Mouse (Mus musculus): Measurements from ENCODE around the gene Actb. TPM values are rescaled to one million over a fixed set of nuclear protein-coding genes. Genes with fewer than 3 reads are reported as not detected.
A peak's percentile ranks its signal among the peaks of the same experiment; 100 is the strongest.

Actb gene
- polyA plus RNA-seq, 1 experiment, result 2,511 TPM

DNA sequence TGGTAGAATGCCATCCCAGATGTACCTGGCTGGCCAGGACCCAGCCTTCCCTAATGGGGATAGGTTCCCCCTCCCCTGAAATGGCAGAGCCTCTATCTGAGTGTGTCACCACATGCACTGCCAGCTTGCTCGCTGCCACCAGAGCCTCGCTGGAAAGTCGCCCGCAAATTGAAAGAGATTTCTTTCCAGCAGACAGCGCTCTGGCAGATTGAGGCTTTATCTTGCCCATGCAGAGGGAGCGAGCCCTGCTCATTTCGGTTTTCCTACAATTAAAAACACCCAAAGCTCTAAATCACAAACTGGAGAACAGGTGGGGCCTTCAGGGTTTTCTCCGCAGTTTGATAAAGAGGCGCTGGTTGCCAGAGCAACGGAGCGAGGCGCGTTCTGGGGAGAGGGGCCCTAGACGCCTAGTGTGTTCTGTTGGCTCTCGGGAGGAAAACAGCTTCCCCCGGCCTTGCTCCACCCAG is 48.8 kb downstream of the Actb start:
- no peaks in the 10 kb centered on the region for H3K4me1 ChIP-seq (ENCODE audit: control insufficient read depth, insufficient read depth, low read length)
- H3K36me3 ChIP-seq (ENCODE audit: control insufficient read depth, insufficient read depth, low read length), result no peaks in the 10 kb centered on the region
- H3K4me3 ChIP-seq (ENCODE audit: insufficient read depth, low read depth, low read length), result no peak overlapping the region
- H3K27ac ChIP-seq (ENCODE audit: insufficient read depth, low read depth, low read length), result no peak overlapping the region
- TF ChIP-seq POLR2A (IDR thresholded peaks at IDR 0.05; ENCODE audit: low read depth, low read length), result no peak
- TF ChIP-seq CTCF (conservative IDR thresholded peaks at IDR 0.05; ENCODE audit: insufficient read depth, insufficient read length, low read depth, low read length), result no peak
- DNase-seq, result no peak
- WGBS, result 72% methylated on average over 16 of the region's 16 CpGs
- no peaks in the 10 kb centered on the region for H3K27me3 ChIP-seq (replicated peaks; ENCODE audit: control insufficient read depth, insufficient read depth, low read length)

GRCm38 (mm10) chr5:142856408-142856807 is 50.1 kb downstream of the Actb start:
- no peak for DNase-seq
- TF ChIP-seq CTCF (conservative IDR thresholded peaks at IDR 0.05; ENCODE audit: insufficient read depth, insufficient read length, low read depth, low read length) (0 out of 2 replicates have a peak, but pooled peaks have one; percentile 6), POLR2A (IDR thresholded peaks at IDR 0.05; ENCODE audit: low read depth, low read length) (no peak)
- H3K4me3 ChIP-seq (ENCODE audit: insufficient read depth, low read depth, low read length), result no peak overlapping the region
- WGBS, result 86% methylated on average over 4 of the region's 4 CpGs
- no peak overlapping the region for H3K27ac ChIP-seq (ENCODE audit: insufficient read depth, low read depth, low read length)
- H3K4me1 ChIP-seq (ENCODE audit: control insufficient read depth, insufficient read depth, low read length), result no peaks in the 10 kb centered on the region
- no peaks in the 10 kb centered on the region for H3K36me3 ChIP-seq (ENCODE audit: control insufficient read depth, insufficient read depth, low read length)
- no peaks in the 10 kb centered on the region for H3K27me3 ChIP-seq (replicated peaks; ENCODE audit: control insufficient read depth, insufficient read depth, low read length)

- 85% methylated on average over 10 of the region's 10 CpGs for WGBS
- no peak for TF ChIP-seq POLR2A (IDR thresholded peaks at IDR 0.05; ENCODE audit: low read depth, low read length)
- peak; percentile 63 for TF ChIP-seq CTCF (conservative IDR thresholded peaks at IDR 0.05; ENCODE audit: insufficient read depth, insufficient read length, low read depth, low read length)
- peak; percentile 46 for DNase-seq
Observed at GRCm38 (mm10) chr5:142854877-142855276, 51.7 kb downstream of the Actb start.

DNA sequence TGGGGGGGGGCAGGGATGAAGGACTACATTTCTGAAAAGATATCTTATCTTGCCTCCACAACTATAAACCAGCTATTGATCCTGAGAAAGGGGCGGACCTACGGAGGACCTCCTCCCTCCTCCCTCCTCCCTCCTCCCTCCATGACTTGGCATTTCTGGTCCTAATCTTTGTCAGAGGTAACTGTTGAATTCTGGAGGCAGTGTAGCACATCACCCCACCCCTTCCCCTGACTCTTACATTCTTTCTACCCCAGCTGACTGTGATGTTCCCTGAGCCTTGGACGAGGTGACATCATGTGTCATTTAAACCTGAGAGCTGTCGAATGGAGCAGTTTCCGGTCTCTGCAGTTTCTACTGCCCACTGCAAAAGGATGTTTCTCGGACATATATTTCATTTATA is 53.0 kb downstream of the Actb start:
- Histone ChIP-seq H3K36me3 (ENCODE audit: control insufficient read depth, insufficient read depth, low read length) (no peaks in the 10 kb centered on the region), H3K27me3 (replicated peaks; ENCODE audit: control insufficient read depth, insufficient read depth, low read length) (no peaks in the 10 kb centered on the region), H3K27ac (ENCODE audit: insufficient read depth, low read depth, low read length) (no peak overlapping the region), H3K4me1 (ENCODE audit: control insufficient read depth, insufficient read depth, low read length) (no peaks in the 10 kb centered on the region), H3K4me3 (ENCODE audit: insufficient read depth, low read depth, low read length) (no peak overlapping the region)
- TF ChIP-seq CTCF (conservative IDR thresholded peaks at IDR 0.05; ENCODE audit: insufficient read depth, insufficient read length, low read depth, low read length) (no peak), POLR2A (IDR thresholded peaks at IDR 0.05; ENCODE audit: low read depth, low read length) (no peak)
- 56% methylated on average over 6 of the region's 6 CpGs for WGBS
- DNase-seq, result no peak

More at GRCm38 (mm10) chr5:142854877-142855276, 51.7 kb downstream of the Actb start:
- H3K36me3 ChIP-seq (ENCODE audit: control insufficient read depth, insufficient read depth, low read length), result no peaks in the 10 kb centered on the region
- H3K4me1 ChIP-seq (ENCODE audit: control insufficient read depth, insufficient read depth, low read length), result no peaks in the 10 kb centered on the region
- no peak overlapping the region for H3K27ac ChIP-seq (ENCODE audit: insufficient read depth, low read depth, low read length)
- no peak overlapping the region for H3K4me3 ChIP-seq (ENCODE audit: insufficient read depth, low read depth, low read length)
- H3K27me3 ChIP-seq (replicated peaks; ENCODE audit: control insufficient read depth, insufficient read depth, low read length), result no peaks in the 10 kb centered on the region

Other genes with a start within 250 kb of the Actb start
- 0.92 and 1.1 TPM in 2 replicates for gene Slc29a4, start 214.2 kb downstream of the Actb start, polyA plus RNA-seq (2012; rRNA removed)
- gene Tnrc18, start 89.1 kb downstream of the Actb start, polyA plus RNA-seq (2012; rRNA removed), result 32.1 and 40.8 TPM in 2 replicates
- 11.5 and 17.2 TPM in 2 replicates for gene Fbxl18, start 11.3 kb downstream of the Actb start, polyA plus RNA-seq (2012; rRNA removed)
- gene Fscn1, start 53.6 kb upstream of the Actb start, polyA plus RNA-seq (2012; rRNA removed), result 23.1 and 28.5 TPM in 2 replicates
- gene Rnf216, start 206.2 kb upstream of the Actb start, polyA plus RNA-seq (2012; rRNA removed), result 22.7 and 23.5 TPM in 2 replicates
- not detected in 2 replicates for gene Olfr718-ps1, start 240.8 kb upstream of the Actb start, polyA plus RNA-seq (2012; rRNA removed)

Data from kidney, adult 2 months (tissue).